Mouse (Mus musculus): ENCODE data around the gene Nlgn1. TPM values are rescaled to one million over a fixed set of nuclear protein-coding genes. Genes with fewer than 3 reads are reported as not detected.

Gene Nlgn1
- polyA plus RNA-seq, 1 experiment from 2014 or later, result 29.9 TPM

DNA sequence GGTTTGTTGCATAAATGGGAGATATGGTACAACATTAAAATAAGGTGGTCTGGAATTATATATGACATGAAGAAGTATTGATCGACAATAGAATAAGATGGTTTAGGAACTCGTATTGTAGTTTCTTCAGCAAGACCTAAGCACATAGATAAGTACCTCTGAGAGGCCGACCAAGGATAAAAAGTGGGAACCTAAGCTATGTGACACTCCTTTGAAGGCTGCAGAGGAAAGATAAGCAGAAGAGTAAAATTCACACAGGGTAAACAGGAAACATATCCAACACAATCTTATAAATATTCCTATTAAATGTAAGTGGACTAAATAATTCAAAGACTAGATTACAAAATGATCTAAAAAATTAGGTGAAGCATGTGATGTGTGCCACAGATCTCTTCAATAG lies 151.2 kb downstream of the Nlgn1 start:
- 95% methylated on average over 3 of the region's 3 CpGs for WGBS
- Histone ChIP-seq H3K4me3 (replicated peaks) (no peak overlapping the region), H3K9ac (replicated peaks) (no peak overlapping the region), H3K36me3 (no peaks in the 10 kb centered on the region), H3K4me2 (no peak overlapping the region), H3K27ac (replicated peaks) (no peak overlapping the region), H3K27me3 (replicated peaks) (no peaks in the 10 kb centered on the region), H3K9me3 (replicated peaks) (no peaks in the 10 kb centered on the region), H3K4me1 (no peaks in the 10 kb centered on the region)
- ATAC-seq (ENCODE audit: low FRiP score), result no peak

DNA sequence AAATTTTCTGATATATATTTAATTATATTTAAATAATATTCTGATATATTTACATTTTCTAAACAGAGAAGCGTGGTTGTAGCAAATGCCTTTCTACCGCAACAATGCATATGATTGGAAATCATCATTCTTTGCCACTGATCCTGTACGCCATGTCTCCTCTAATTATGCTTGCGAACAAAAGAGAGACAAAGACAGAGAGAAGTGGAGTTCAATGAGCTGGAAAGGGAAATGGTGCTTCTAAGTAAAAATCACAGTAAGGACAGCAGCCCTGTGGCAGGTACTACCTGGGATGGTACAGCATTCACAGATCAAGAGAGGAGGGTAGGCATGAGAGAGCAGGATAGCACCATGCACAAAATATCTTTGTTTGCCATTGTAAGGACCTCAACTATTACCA lies 156.9 kb downstream of the Nlgn1 start:
- H3K27me3 ChIP-seq (replicated peaks), result no peaks in the 10 kb centered on the region
- WGBS, result 87% methylated on average over 4 of the region's 4 CpGs
- no peak overlapping the region for H3K27ac ChIP-seq (replicated peaks)
- no peak overlapping the region for H3K4me3 ChIP-seq (replicated peaks)
- no peaks in the 10 kb centered on the region for H3K9me3 ChIP-seq (replicated peaks)
- H3K9ac ChIP-seq (replicated peaks), result no peak overlapping the region
- no peak for ATAC-seq (ENCODE audit: low FRiP score)
- no peak overlapping the region for H3K4me2 ChIP-seq
- H3K4me1 ChIP-seq, result no peaks in the 10 kb centered on the region
- no peaks in the 10 kb centered on the region for H3K36me3 ChIP-seq

DNA sequence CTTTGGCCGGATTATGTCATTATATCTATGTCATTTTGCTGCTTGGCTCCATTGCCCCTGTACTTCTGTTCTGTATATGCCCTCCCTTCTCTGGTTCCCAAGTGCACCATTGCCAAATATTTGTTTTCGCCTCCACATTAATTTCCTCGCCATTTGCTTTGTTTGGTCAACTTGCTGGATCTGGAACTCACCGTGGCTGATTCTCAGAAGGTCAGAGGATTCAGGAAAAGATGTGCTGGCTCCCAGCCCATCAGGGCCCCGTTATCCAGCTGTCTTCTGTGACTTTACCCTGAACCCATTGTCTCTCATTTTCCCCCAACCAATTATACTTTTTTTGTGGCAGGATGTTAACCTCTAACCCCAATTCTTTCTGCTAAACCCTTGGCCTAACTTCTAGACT lies 158.0 kb downstream of the Nlgn1 start:
- Histone ChIP-seq H3K36me3 (no peaks in the 10 kb centered on the region), H3K4me3 (replicated peaks) (no peak overlapping the region), H3K27me3 (replicated peaks) (no peaks in the 10 kb centered on the region), H3K4me2 (no peak overlapping the region), H3K27ac (replicated peaks) (no peak overlapping the region), H3K9me3 (replicated peaks) (no peaks in the 10 kb centered on the region), H3K4me1 (no peaks in the 10 kb centered on the region), H3K9ac (replicated peaks) (no peak overlapping the region)
- WGBS, result 63% methylated on average over 5 of the region's 5 CpGs
- ATAC-seq (ENCODE audit: low FRiP score), result no peak

DNA sequence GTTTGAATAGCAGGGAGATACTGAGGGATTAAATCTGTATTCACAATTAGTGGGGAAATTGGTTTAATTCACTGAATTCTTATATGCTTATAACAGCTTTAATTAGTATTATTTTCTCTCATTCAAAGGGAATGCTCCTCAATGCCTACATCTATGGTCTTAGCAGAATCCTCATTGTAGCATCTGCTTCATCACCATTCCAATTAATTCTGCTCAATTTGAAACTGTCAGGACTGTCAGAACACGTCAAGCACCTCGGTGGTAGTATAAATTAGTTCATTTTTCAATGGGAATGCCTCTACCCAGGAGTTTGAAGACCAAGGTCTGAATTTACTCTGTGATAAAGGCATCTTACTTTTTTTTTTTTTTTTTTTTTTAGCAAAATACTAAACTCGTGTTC lies 158.6 kb downstream of the Nlgn1 start:
- WGBS, result 71% methylated on average over 3 of the region's 3 CpGs
- H3K4me3 ChIP-seq (replicated peaks), result no peak overlapping the region
- no peak overlapping the region for H3K4me2 ChIP-seq
- H3K36me3 ChIP-seq, result no peaks in the 10 kb centered on the region
- H3K9me3 ChIP-seq (replicated peaks), result no peaks in the 10 kb centered on the region
- H3K27me3 ChIP-seq (replicated peaks), result no peaks in the 10 kb centered on the region
- no peak overlapping the region for H3K27ac ChIP-seq (replicated peaks)
- ATAC-seq (ENCODE audit: low FRiP score), result no peak
- no peaks in the 10 kb centered on the region for H3K4me1 ChIP-seq
- H3K9ac ChIP-seq (replicated peaks), result no peak overlapping the region

DNA sequence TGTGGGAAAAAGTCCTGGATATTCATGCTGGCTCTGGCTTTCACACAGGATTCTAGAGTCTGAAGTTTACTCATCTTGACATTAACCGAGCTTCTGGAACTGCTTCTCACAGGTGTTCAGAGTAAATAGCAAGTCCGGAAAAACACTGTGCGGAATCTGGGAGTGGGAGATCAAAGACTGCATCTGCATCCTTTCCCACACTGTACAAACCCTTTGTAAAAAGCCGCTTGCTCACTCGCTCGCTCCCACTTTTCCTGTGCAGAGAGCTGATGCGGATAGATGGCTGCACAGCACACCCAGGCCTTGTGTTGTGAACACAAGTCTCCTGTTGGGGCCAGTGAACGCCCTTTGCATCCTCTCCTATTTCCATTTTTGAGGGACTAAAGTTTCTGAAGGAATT lies 165.5 kb downstream of the Nlgn1 start:
- Histone ChIP-seq H3K27ac (replicated peaks) (no peak overlapping the region), H3K9ac (replicated peaks) (no peak overlapping the region), H3K4me2 (no peak overlapping the region), H3K27me3 (replicated peaks) (no peaks in the 10 kb centered on the region), H3K36me3 (no peaks in the 10 kb centered on the region), H3K4me3 (replicated peaks) (no peak overlapping the region), H3K4me1 (no peaks in the 10 kb centered on the region), H3K9me3 (replicated peaks) (no peaks in the 10 kb centered on the region)
- WGBS, result 85% methylated on average over 8 of the region's 8 CpGs
- ATAC-seq (ENCODE audit: low FRiP score), result no peak

DNA sequence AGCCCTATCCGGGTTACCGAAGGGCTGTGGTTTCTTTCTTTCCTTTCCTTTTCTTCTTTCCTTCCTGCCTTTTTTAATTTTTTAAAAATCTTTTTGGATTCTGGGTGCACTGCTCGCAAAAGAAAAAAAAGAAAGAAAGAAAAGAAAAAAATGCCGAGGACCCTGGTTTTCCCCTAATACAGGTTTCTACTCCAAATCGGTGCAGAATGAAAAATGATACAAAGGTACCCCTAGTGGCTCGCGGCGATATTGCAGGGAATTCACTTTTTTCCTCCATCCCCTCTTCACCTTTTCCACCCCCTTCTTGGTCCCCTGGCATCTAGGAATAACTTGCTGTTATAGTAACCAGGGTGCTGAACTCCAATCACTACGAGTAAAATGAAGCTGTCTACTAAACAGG lies 178.5 kb downstream of the Nlgn1 start:
- H3K27ac ChIP-seq (replicated peaks), result peak overlapping the region; percentile 88
- H3K4me3 ChIP-seq (replicated peaks), result peak overlapping the region; percentile 68
- H3K27me3 ChIP-seq (replicated peaks), result no peaks in the 10 kb centered on the region
- H3K36me3 ChIP-seq, result no peaks in the 10 kb centered on the region
- no peaks in the 10 kb centered on the region for H3K9me3 ChIP-seq (replicated peaks)
- H3K4me2 ChIP-seq, result peak overlapping the region; percentile 65
- peak overlapping the region; percentile 73 for H3K9ac ChIP-seq (replicated peaks)
- H3K4me1 ChIP-seq, result peaks cover 16% of the 10 kb centered on the region
- under 1% methylated on average over 9 of the region's 9 CpGs for WGBS
- ATAC-seq (ENCODE audit: low FRiP score), result peak; percentile 26; the same call in 1 of the 2 replicates

DNA sequence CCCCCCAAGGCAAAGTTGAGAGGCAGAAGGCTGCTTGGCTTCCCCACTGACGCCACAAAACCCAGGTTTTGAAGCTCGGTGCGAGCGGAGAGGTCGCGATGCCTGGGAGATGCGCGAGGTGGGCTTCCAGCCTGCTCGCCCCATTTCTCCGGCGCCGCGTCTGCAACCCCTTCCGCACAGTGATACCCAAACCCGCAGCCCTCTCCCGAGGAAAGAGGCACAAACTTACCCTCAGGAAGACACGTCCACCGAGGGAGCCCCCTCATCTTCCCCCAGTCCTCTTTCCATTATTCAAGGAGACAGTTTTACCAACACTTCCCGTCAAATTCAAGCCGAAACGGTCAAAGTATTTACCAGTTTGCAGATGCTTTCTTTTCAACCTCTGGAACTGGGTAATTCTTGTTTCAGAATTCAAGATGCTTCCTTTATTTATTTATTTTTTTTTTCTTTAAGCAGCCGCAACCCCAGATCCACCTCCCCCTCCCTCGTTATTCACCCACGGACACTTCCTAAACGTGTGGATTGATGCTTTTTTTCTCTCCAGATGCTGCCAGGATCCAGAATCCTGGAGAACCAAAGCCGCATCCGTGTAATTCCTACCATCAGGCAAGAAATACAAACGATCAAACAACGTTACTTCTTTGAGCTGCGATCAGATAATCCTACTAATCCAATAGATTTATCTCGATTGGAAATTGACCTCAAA lies 179.1 kb downstream of the Nlgn1 start:
- Histone ChIP-seq H3K4me3 (replicated peaks) (peak overlapping the region; percentile 68), H3K4me2 (peak overlapping the region; percentile 65), H3K9me3 (replicated peaks) (no peaks in the 10 kb centered on the region), H3K27ac (replicated peaks) (peak overlapping the region; percentile 88), H3K9ac (replicated peaks) (peak overlapping the region; percentile 73), H3K36me3 (no peaks in the 10 kb centered on the region), H3K4me1 (peaks cover 16% of the 10 kb centered on the region), H3K27me3 (replicated peaks) (no peaks in the 10 kb centered on the region)
- peak; percentile 80 for ATAC-seq (ENCODE audit: low FRiP score)
- WGBS, result under 1% methylated on average over 31 of the region's 31 CpGs

DNA sequence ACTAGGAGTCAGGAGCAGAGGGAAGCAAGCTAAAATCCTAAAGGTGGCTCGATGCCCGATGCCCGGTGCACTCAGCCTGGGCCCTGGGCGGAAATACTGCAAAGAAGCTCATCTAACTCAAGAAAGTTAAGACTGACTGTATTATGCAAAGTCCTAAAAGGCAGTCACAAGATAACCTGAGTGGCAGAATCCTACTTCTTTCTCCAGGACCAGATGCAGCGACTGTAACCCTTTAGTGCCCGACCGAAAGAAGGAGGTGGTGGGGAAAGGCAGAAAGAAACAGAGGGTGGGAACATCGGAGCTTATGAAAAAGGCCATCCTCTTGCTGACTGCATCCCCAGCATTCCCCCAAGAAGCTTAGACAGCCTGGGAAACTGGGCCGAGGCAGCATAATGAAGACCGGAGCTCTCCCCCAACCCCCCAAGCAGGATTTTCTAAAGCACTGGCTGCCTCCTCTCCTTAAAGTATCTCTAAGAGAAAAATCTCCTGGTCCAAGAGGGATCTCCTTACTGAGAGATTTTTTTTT lies 179.7 kb downstream of the Nlgn1 start:
- under 1% methylated on average over 10 of the region's 10 CpGs for WGBS
- ATAC-seq (ENCODE audit: low FRiP score), result peak; percentile 69; the same call in 1 of the 2 replicates
- Histone ChIP-seq H3K4me2 (peak overlapping the region; percentile 65), H3K4me1 (peaks cover 16% of the 10 kb centered on the region), H3K36me3 (no peaks in the 10 kb centered on the region), H3K4me3 (replicated peaks) (peak overlapping the region; percentile 68), H3K27ac (replicated peaks) (peak overlapping the region; percentile 88), H3K9ac (replicated peaks) (peak overlapping the region; percentile 73), H3K9me3 (replicated peaks) (no peaks in the 10 kb centered on the region), H3K27me3 (replicated peaks) (no peaks in the 10 kb centered on the region)

DNA sequence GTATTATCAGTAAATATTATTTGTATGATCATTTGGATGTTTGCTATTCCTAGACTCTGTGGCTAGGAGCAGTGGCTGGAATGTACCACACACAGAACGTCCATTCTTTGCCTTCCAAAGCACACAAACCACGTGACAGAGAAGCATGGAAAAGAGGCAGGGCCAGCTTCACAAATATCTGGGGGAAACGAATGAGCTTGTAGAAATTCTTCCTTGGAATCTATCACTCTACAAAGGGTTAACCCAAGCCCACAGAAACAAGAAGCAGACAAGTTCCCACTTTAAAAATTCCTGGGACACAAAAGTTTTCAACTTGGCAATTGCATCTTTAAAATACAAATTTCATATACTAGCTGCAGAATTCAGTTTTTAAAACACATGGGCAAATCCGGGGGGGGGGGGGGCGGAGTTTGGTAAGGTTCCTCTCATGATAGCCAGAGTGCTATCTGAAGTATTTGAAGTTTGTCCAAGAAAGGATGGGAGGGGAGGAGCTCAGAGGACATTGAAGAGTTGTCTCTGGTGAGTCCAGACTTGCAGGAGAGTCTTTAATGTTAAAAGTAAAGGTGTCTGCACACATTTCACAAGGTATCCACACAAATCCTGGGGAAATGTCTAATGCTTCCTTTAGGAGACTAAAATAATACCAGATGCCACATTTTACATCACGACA lies 180.8 kb downstream of the Nlgn1 start:
- Histone ChIP-seq H3K9me3 (replicated peaks) (no peaks in the 10 kb centered on the region), H3K27ac (replicated peaks) (peak overlapping the region; percentile 28; the same call in 1 of the 2 replicates), H3K36me3 (no peaks in the 10 kb centered on the region), H3K9ac (replicated peaks) (peak overlapping the region; percentile 26; the same call in 1 of the 2 replicates), H3K4me2 (peak overlapping the region; percentile 65), H3K4me3 (replicated peaks) (peak overlapping the region; percentile 68), H3K4me1 (peaks cover 16% of the 10 kb centered on the region), H3K27me3 (replicated peaks) (no peaks in the 10 kb centered on the region)
- 25% methylated on average over 6 of the region's 6 CpGs for WGBS
- ATAC-seq (ENCODE audit: low FRiP score), result no peak

DNA sequence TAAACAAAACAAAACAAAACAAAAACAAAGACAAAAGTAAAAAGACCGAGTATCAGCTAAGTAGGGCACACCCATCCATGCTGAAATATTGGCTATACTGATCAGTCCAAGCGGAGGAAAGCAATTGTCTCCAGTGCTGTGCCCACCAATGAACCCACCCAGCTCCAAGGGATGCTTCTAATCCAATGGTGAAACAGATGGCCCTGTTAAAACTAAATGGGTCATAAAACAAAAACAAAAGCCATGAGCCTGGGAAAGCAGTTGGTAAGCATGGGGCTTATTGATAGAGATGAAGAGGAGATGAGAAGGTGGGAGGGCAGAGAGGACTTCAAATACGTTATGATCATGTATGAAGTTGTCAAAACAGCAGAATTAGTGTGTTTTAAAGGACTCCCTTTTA lies 186.1 kb downstream of the Nlgn1 start:
- Histone ChIP-seq H3K36me3 (no peaks in the 10 kb centered on the region), H3K4me3 (replicated peaks) (no peak overlapping the region), H3K4me2 (no peak overlapping the region), H3K9ac (replicated peaks) (no peak overlapping the region), H3K4me1 (peaks cover 10% of the 10 kb centered on the region), H3K27ac (replicated peaks) (no peak overlapping the region), H3K9me3 (replicated peaks) (no peaks in the 10 kb centered on the region), H3K27me3 (replicated peaks) (no peaks in the 10 kb centered on the region)
- peak; percentile 65; the same call in 1 of the 2 replicates for ATAC-seq (ENCODE audit: low FRiP score)
- WGBS, result 21% methylated on average over 3 of the region's 3 CpGs

DNA sequence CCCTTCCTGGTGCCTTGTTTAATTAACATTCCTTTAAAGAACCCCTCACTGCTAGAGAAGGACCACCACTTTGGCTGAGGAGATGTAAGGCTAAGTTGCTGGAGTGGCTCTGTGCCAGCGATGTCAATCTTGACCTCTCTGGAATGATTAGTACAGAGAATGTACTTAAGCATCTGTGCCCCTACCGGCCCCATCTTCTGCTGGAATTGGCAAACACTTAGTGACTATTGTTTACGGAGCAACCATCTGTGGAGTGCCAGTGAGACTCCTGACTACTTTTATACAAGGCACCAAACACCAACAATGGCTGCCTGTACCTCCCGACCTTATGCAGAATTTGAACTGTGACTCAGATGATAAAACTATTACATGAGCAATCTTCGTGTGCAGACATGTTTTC lies 186.8 kb downstream of the Nlgn1 start:
- Histone ChIP-seq H3K9ac (replicated peaks) (no peak overlapping the region), H3K4me2 (no peak overlapping the region), H3K27ac (replicated peaks) (no peak overlapping the region), H3K36me3 (no peaks in the 10 kb centered on the region), H3K9me3 (replicated peaks) (no peaks in the 10 kb centered on the region), H3K4me1 (peaks cover 4% of the 10 kb centered on the region; the same call in 1 of the 2 replicates), H3K4me3 (replicated peaks) (no peak overlapping the region), H3K27me3 (replicated peaks) (no peaks in the 10 kb centered on the region)
- WGBS, result 30% methylated on average over 5 of the region's 5 CpGs
- ATAC-seq (ENCODE audit: low FRiP score), result no peak

DNA sequence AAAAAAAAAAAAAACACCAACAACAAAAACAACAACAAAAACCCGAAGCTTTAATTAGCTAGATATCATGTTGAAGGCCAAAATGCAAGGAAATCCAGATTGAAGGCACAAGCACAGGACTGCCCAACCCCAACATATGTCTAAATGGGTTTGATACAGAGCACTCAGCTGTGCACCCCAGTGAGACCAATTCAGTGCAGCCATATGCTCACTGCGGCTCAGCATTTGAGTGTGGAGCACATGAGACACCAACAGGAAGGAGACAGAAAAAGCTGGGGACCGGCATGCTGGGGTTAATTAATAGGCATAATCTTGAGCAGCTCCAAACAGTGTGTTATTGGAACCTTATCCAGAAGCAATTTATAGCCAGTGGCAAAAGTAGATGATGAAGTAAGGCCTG lies 190.7 kb downstream of the Nlgn1 start:
- 53% methylated on average over 3 of the region's 3 CpGs for WGBS
- no peak overlapping the region for H3K4me3 ChIP-seq (replicated peaks)
- H3K36me3 ChIP-seq, result no peaks in the 10 kb centered on the region
- H3K27ac ChIP-seq (replicated peaks), result no peak overlapping the region
- H3K4me2 ChIP-seq, result no peak overlapping the region
- no peaks in the 10 kb centered on the region for H3K9me3 ChIP-seq (replicated peaks)
- H3K9ac ChIP-seq (replicated peaks), result no peak overlapping the region
- no peaks in the 10 kb centered on the region for H3K27me3 ChIP-seq (replicated peaks)
- ATAC-seq (ENCODE audit: low FRiP score), result 0 out of 2 replicates have a peak, but pooled peaks have one; percentile 50
- no peaks in the 10 kb centered on the region for H3K4me1 ChIP-seq

Measured in neural tube, embryonic 15.5 days (tissue).